Mouse (Mus musculus): ENCODE data around the gene Ano10. TPM values are rescaled to one million over a fixed set of nuclear protein-coding genes. Genes with fewer than 3 reads are reported as not detected.

Gene Ano10
- total and polyA plus RNA-seq, 3 experiments = 3.2 to 26.8 (median 8.3) TPM

DNA sequence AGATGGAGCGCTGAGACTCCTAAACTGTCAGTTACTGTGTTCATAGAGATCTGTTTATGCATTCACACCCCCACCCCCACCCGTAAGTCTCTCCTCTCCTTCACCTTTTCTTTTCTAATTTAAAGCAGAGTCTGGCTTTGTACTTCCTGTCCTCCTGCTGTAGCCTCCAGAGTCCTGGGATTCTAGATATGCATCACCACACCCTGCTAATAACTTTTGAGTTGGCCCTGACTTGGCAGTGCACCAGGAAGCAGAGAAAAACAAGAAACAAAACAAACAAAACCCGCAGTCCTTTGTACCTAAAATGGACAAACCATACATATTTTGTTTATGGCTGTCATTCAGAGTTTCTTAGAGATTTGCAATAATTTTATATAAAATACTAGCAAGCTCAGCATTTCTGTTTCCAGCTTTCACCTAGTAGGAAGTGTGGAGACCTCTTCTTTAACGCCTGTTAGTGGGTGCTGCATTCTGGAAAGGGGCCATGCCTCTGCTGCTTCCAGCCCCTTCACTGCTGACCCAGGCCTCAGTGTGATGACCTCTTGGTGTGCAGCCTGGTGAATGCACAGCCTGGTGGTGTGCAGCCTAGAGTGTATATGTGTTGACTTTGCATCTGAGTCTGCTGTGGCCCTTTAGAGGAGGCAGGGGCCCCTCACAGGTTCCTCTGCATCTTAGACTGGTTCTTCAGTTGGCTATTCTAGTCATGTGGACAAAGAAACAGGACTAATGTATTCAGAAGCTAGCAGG is 147.9 kb downstream of the Ano10 start:
- H3K4me1 ChIP-seq (ENCODE audit: insufficient read depth, low read depth, low read length) = peaks cover 11% of the 10 kb centered on the region
- peaks cover 42% of the 10 kb centered on the region for H3K36me3 ChIP-seq (replicated peaks)
- no peaks in the 10 kb centered on the region for H3K27me3 ChIP-seq (ENCODE audit: insufficient read depth, low read length)
- ATAC-seq (ENCODE audit: extremely low read depth, insufficient number of reproducible peaks, low FRiP score, poor library complexity, severe bottlenecking) (no peak), DNase-seq (ENCODE audit: low spot score) (no peak)
- H3K9me3 ChIP-seq (replicated peaks) = no peaks in the 10 kb centered on the region; the same call in none of the 2 replicates
- no peak overlapping the region for H3K4me3 ChIP-seq (ENCODE audit: low read depth, low read length)
- TF ChIP-seq GATA1 (IDR thresholded peaks at IDR 0.05; ENCODE audit: borderline replicate concordance, low read length) (no peak), TAL1 (conservative IDR thresholded peaks at IDR 0.05; ENCODE audit: low read depth, low read length) (no peak)

DNA sequence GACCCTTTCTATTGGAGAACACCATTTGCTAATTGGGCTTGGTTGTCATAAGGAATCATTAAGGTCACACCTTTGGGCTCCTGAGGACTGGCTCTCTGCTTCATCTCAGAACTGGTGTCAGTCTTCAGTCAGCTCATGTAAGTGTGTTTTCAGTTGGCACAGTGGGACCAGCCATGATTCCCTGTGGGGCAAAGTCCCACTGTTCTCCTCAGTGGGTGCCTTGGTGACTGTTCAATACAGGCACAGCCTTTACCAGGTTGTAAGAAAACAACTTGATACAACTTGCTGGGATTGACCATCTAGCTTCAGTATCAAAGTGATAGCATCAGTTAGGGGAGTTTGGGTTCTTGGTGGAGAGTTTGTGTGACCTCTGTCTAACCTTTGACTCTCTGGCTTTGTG is 148.5 kb downstream of the Ano10 start:
- Histone ChIP-seq H3K4me1 (ENCODE audit: insufficient read depth, low read depth, low read length) (peaks cover 11% of the 10 kb centered on the region), H3K9me3 (replicated peaks) (no peaks in the 10 kb centered on the region; the same call in none of the 2 replicates), H3K27me3 (ENCODE audit: insufficient read depth, low read length) (no peaks in the 10 kb centered on the region), H3K36me3 (replicated peaks) (peaks cover 42% of the 10 kb centered on the region), H3K4me3 (ENCODE audit: low read depth, low read length) (no peak overlapping the region)
- TF ChIP-seq POLR2AphosphoS5 (IDR thresholded peaks at IDR 0.05; ENCODE audit: insufficient replicate concordance, low read depth, low read length) = no peak
- no peak for ATAC-seq (ENCODE audit: extremely low read depth, insufficient number of reproducible peaks, low FRiP score, poor library complexity, severe bottlenecking)
- no peak for DNase-seq (ENCODE audit: low spot score)

DNA sequence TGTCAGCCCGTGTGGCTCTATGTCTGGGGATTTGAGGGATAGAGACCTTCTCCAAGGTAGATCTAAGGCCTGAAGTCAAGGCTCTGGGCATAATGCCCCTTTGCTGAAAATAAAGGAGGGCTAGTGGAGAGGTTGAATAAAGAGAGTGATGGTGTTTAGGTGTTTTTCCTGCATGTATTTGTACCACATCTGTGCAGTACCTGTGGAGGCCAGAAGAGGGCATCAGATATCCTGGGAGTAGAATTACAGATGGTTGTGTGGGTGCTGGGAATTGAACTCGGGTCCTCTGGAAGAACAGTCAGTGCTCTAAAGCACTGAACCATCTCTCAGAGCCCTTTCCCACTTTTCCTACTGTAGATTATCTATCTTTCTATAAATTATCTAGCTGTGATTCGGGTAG is 149.4 kb downstream of the Ano10 start:
- Histone ChIP-seq H3K36me3 (replicated peaks) (peaks cover 41% of the 10 kb centered on the region), H3K4me1 (ENCODE audit: insufficient read depth, low read depth, low read length) (peaks cover 11% of the 10 kb centered on the region), H3K27me3 (ENCODE audit: insufficient read depth, low read length) (no peaks in the 10 kb centered on the region), H3K4me3 (ENCODE audit: low read depth, low read length) (no peak overlapping the region), H3K9me3 (replicated peaks) (no peaks in the 10 kb centered on the region; the same call in none of the 2 replicates)
- ATAC-seq (ENCODE audit: extremely low read depth, insufficient number of reproducible peaks, low FRiP score, poor library complexity, severe bottlenecking) (no peak), DNase-seq (ENCODE audit: low spot score) (no peak)
- 0 out of 2 replicates have a peak, but pooled peaks have one; percentile 17 for TF ChIP-seq CTCF (IDR thresholded peaks at IDR 0.05; ENCODE audit: low read depth, low read length)
- no peak for TF ChIP-seq GATA1 (IDR thresholded peaks at IDR 0.05; ENCODE audit: borderline replicate concordance, low read length)

DNA sequence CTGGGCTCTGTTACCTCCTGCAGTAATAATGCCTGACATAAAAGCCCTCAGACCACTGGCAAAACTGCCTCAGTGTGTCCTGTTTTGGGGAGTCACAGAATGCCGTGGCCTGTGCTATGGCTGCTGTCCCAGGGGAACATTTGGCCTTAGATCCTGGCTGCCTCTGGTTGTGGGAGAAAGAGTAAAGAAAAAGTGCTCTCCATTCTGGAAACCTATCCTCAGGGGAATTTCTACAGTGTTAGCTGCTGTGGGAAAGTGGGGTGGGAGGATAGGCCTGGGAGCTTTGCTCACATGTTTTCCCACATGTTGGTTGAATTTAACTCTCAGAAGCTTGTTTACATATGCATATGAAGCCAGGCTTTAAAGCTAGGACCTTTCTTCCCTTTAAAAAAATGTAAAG is 151.0 kb downstream of the Ano10 start:
- no peak for ATAC-seq (ENCODE audit: extremely low read depth, insufficient number of reproducible peaks, low FRiP score, poor library complexity, severe bottlenecking)
- no peak overlapping the region for H3K4me3 ChIP-seq (ENCODE audit: low read depth, low read length)
- H3K9me3 ChIP-seq (replicated peaks) = no peaks in the 10 kb centered on the region; the same call in none of the 2 replicates
- H3K4me1 ChIP-seq (ENCODE audit: insufficient read depth, low read depth, low read length) = peaks cover 11% of the 10 kb centered on the region
- H3K27me3 ChIP-seq (ENCODE audit: insufficient read depth, low read length) = no peaks in the 10 kb centered on the region
- TF ChIP-seq TAL1 (conservative IDR thresholded peaks at IDR 0.05; ENCODE audit: low read depth, low read length) = no peak
- DNase-seq (ENCODE audit: low spot score) = no peak
- H3K36me3 ChIP-seq (replicated peaks) = peaks cover 49% of the 10 kb centered on the region

DNA sequence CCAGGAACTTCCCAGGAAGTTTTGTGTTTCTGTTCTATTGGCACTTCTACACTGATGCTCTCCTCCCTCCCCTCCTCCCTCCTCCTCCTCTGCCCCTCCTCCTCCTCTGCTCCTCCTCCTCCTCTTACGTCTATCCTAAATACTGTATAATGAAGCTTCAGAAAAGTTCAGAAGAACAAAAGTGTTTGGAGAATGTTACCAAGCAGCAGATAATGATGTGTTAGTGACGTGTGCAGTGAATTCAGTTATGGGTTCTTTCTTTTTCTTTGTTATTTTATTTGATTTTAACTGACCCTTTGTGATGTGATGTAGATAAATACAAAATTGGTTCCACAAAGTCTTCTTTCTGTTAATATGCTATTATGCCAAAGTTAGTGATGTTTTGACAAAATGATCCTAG is 155.0 kb downstream of the Ano10 start:
- Histone ChIP-seq H3K4me3 (ENCODE audit: low read depth, low read length) (no peak overlapping the region), H3K9me3 (replicated peaks) (no peaks in the 10 kb centered on the region; the same call in 1 of the 2 replicates), H3K27me3 (ENCODE audit: insufficient read depth, low read length) (no peaks in the 10 kb centered on the region), H3K4me1 (ENCODE audit: insufficient read depth, low read depth, low read length) (no peaks in the 10 kb centered on the region), H3K36me3 (replicated peaks) (peaks cover 58% of the 10 kb centered on the region)
- DNase-seq (ENCODE audit: low spot score) (no peak), ATAC-seq (ENCODE audit: extremely low read depth, insufficient number of reproducible peaks, low FRiP score, poor library complexity, severe bottlenecking) (no peak)
- TF ChIP-seq GATA2 (IDR thresholded peaks at IDR 0.05; ENCODE audit: borderline replicate concordance, low read depth, low read length) (no peak), CTCF (IDR thresholded peaks at IDR 0.05; ENCODE audit: low read depth, low read length) (no peak), GATA1 (IDR thresholded peaks at IDR 0.05; ENCODE audit: borderline replicate concordance, low read length) (no peak), TAL1 (conservative IDR thresholded peaks at IDR 0.05; ENCODE audit: low read depth, low read length) (no peak), POLR2AphosphoS5 (IDR thresholded peaks at IDR 0.05; ENCODE audit: insufficient replicate concordance, low read depth, low read length) (no peak)

DNA sequence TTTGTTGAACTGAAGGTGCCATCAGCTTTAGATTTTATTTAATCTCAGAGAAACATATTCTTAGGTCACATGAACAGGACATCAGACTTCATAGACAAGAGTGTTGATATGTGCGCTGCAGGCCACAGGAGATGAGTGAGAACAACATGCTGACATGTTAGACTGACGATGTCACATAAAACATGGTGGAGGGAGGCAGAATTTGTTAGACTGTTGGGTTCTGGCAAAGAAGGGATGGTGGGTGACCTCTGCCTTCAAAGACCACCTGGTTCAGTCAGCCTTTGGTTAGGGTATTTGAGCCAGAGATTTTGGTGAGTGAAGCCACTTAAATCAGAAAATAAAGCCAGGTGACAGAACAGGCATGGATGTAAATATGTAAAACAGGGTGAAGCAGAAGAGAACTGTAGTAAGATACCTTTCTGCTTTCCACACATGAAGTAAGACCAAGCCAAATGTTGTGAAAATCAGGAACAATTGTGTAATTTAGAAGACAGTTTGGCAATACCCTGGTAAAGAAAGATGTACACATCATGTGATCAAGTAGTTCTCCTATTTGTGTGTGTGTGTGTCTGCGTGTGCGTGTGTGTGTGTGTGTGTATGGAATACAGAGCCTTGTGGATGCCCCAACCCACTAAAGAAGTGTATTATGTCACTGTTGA is 155.7 kb downstream of the Ano10 start:
- no peak overlapping the region for H3K4me3 ChIP-seq (ENCODE audit: low read depth, low read length)
- TF ChIP-seq GATA1 (IDR thresholded peaks at IDR 0.05; ENCODE audit: borderline replicate concordance, low read length) (no peak), CTCF (IDR thresholded peaks at IDR 0.05; ENCODE audit: low read depth, low read length) (no peak), GATA2 (IDR thresholded peaks at IDR 0.05; ENCODE audit: borderline replicate concordance, low read depth, low read length) (no peak), TAL1 (conservative IDR thresholded peaks at IDR 0.05; ENCODE audit: low read depth, low read length) (no peak), POLR2AphosphoS5 (IDR thresholded peaks at IDR 0.05; ENCODE audit: insufficient replicate concordance, low read depth, low read length) (no peak)
- no peak for DNase-seq (ENCODE audit: low spot score)
- H3K27me3 ChIP-seq (ENCODE audit: insufficient read depth, low read length) = no peaks in the 10 kb centered on the region
- no peaks in the 10 kb centered on the region for H3K4me1 ChIP-seq (ENCODE audit: insufficient read depth, low read depth, low read length)
- H3K9me3 ChIP-seq (replicated peaks) = no peaks in the 10 kb centered on the region
- peaks cover 59% of the 10 kb centered on the region for H3K36me3 ChIP-seq (replicated peaks)
- no peak for ATAC-seq (ENCODE audit: extremely low read depth, insufficient number of reproducible peaks, low FRiP score, poor library complexity, severe bottlenecking)

DNA sequence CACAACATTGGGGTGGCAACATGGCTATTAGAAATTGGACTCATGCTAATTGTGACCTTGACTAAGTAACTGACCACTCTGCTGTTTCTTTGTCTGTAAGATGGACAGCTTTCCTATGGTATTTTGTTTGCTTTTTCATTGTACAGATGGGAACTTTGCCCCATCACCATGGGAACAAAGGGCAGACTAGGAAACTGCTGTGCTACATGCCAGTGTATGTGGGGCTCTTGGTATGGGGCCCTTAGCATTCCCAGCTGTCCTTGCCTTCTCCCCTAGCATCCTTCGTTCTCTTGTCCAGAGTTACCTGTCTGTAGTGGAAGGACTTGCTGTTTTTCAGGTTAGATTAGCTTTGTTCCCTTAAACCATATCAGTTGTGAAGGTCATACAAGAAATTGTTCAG is 156.3 kb downstream of the Ano10 start:
- no peaks in the 10 kb centered on the region for H3K9me3 ChIP-seq (replicated peaks)
- H3K27me3 ChIP-seq (ENCODE audit: insufficient read depth, low read length) = no peaks in the 10 kb centered on the region
- no peaks in the 10 kb centered on the region for H3K4me1 ChIP-seq (ENCODE audit: insufficient read depth, low read depth, low read length)
- TF ChIP-seq POLR2AphosphoS5 (IDR thresholded peaks at IDR 0.05; ENCODE audit: insufficient replicate concordance, low read depth, low read length) = no peak
- no peak for TF ChIP-seq GATA2 (IDR thresholded peaks at IDR 0.05; ENCODE audit: borderline replicate concordance, low read depth, low read length)
- TF ChIP-seq GATA1 (IDR thresholded peaks at IDR 0.05; ENCODE audit: borderline replicate concordance, low read length) = no peak
- no peak for TF ChIP-seq TAL1 (conservative IDR thresholded peaks at IDR 0.05; ENCODE audit: low read depth, low read length)
- no peak for TF ChIP-seq CTCF (IDR thresholded peaks at IDR 0.05; ENCODE audit: low read depth, low read length)
- ATAC-seq (ENCODE audit: extremely low read depth, insufficient number of reproducible peaks, low FRiP score, poor library complexity, severe bottlenecking) (no peak), DNase-seq (ENCODE audit: low spot score) (no peak)
- H3K36me3 ChIP-seq (replicated peaks) = peaks cover 58% of the 10 kb centered on the region
- no peak overlapping the region for H3K4me3 ChIP-seq (ENCODE audit: low read depth, low read length)

Measured in G1E (cell line).